Mouse (Mus musculus) midbrain, embryonic 10.5 days (tissue): ENCODE results near the gene Cdc42ep1. TPM values are rescaled to one million over a fixed set of nuclear protein-coding genes. Genes with fewer than 3 reads are reported as not detected.
"Not testable (repeated sequence)": the region's sequence is repeated elsewhere in the genome, so short reads cannot be mapped to it uniquely, and the experiment has no call there.

ENCODE experiments used
- DNase-seq: peaks from one replicate; pipeline ENCODE4 v3.0.0-alpha.2; 2017; ENCODE audit warnings: low spot score
- H3K27ac ChIP-seq: fragments of 300-500 bp; sonication (generic); replicated peaks from 2 replicates; pipeline ENCODE4 v1.5.1; 2016; ENCODE audit warnings: mild to moderate bottlenecking
- H3K27me3 ChIP-seq: fragments of 300-500 bp; sonication (generic); 2 replicates; pipeline ENCODE4 v1.6.1; 2016; ENCODE audit warnings: low read depth, mild to moderate bottlenecking; ENCODE audit not compliant: poor library complexity, severe bottlenecking
- H3K36me3 ChIP-seq: fragments of 300-500 bp; sonication (generic); 2 replicates; pipeline ENCODE4 v1.6.1; 2016; ENCODE audit warnings: mild to moderate bottlenecking, moderate library complexity
- H3K4me1 ChIP-seq: fragments of 300-500 bp; sonication (generic); 2 replicates; pipeline ENCODE4 v1.6.1; 2016
- H3K4me3 ChIP-seq: fragments of 300-500 bp; sonication (generic); 2 replicates; pipeline ENCODE4 v1.5.1; 2016; ENCODE audit warnings: mild to moderate bottlenecking, moderate library complexity
- H3K9me3 ChIP-seq: fragments of 300-500 bp; sonication (generic); replicated peaks from 2 replicates; pipeline ENCODE4 v1.6.1; 2016; ENCODE audit warnings: mild to moderate bottlenecking
- WGBS: fragments of 180-500 bp; shearing (Covaris S2); methylation state at CpG from one replicate; pipeline ENCODE4 v1.1.7; 2016; 5-methylcytosine and 5-hydroxymethylcytosine counted together
- polyA plus RNA-seq: library from polyadenylated mRNA; unstranded; fragments of >200 nt; fragmentation: Nextera tagmentation; extraction: Ambion mirVana; gene quantifications from 2 replicates; pipeline ENCODE4 v1.2.1, GENCODE M21; 2016

The Cdc42ep1 gene
- polyA plus RNA-seq, 1 experiment from 2014 or later = 14.3 TPM

DNA sequence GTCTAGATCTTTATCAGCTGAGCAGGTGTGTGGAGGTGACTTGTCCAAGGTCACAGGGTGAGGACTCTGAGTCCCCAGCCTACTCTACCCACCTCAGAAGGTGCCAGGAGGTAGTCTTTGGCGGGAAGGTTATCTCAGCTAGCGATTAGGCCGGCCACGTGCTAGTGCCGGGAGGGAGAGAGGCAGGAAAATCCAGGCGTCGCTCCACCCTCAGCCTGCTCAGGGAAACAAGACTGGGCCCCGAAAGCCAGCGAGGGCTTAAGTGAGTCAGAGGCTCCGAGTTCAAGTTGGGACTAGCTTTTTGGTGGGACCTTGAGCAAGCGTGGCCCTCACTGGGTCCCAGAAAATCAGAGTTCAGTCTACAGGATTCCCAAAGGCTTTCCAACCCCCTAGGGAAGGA, 2.9 kb downstream of the Cdc42ep1 start:
- Histone ChIP-seq H3K4me1 (peaks cover 71% of the 10 kb centered on the region), H3K27ac (peak overlapping the region; percentile 30; the same call in 1 of the 2 replicates)

DNA sequence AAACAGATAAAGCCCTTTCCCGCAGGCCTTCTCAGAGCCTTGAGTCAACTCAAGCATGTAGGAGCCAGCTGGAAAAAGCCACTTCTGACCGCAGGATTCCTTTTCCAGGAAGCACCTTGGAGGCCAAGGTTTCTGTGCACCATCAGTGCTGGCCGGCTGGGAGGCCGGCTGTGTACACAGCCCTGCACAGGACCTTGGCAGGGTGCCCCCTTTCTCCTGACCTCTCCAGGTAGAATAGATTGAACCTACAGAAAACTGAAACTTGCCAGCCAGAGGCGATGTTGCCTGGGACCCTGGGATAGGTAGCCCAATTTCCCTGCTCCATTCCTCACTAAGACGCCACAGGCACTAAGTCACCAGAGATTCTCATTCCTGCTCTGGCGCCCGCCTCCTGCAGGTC, 3.4 kb downstream of the Cdc42ep1 start:
- Histone ChIP-seq H3K9me3 (no peaks in the 10 kb centered on the region), H3K36me3 (no peaks in the 10 kb centered on the region), H3K27ac (peak overlapping the region; percentile 30; the same call in 1 of the 2 replicates), H3K4me1 (peaks cover 68% of the 10 kb centered on the region), H3K27me3 (peaks cover 70% of the 10 kb centered on the region), H3K4me3 (no peak overlapping the region)
- whole genome bisulfite sequencing = 88% methylated on average over 8 of the region's 8 CpGs
- DNase-seq = no peak

More for the DNA sequence above, 2.9 kb downstream of the Cdc42ep1 start:
- no peak overlapping the region for H3K4me3 ChIP-seq
- no peaks in the 10 kb centered on the region for H3K9me3 ChIP-seq
- no peaks in the 10 kb centered on the region for H3K36me3 ChIP-seq
- 80% methylated on average over 11 of the region's 11 CpGs for WGBS
- no peak for DNase-seq
- peaks cover 72% of the 10 kb centered on the region for H3K27me3 ChIP-seq

DNA sequence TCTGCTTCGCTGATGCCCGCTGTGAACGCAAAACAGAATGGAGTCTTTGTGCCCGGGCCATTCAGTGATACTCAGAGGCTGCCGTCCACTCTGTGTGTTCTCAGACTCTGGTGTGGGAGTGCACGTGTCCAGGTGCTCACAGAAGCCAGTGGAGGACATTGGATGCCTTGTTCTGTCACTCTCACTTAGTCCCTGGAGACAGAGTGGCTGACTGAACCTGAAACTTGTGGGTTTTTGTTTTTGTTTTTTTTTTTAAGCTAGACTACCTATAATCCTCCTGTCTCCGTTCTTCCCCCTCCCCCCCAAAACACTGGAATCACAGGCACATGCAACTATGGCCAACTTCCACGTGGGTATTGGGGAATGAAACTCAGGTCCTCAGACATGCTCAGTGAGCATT, 3.9 kb downstream of the Cdc42ep1 start:
- Histone ChIP-seq H3K27me3 (peaks cover 70% of the 10 kb centered on the region), H3K4me3 (no peak overlapping the region), H3K36me3 (no peaks in the 10 kb centered on the region), H3K4me1 (peaks cover 63% of the 10 kb centered on the region), H3K9me3 (no peaks in the 10 kb centered on the region), H3K27ac (no peak overlapping the region; the same call in 1 of the 2 replicates)
- WGBS = 89% methylated on average over 8 of the region's 8 CpGs
- DNase-seq = no peak

DNA sequence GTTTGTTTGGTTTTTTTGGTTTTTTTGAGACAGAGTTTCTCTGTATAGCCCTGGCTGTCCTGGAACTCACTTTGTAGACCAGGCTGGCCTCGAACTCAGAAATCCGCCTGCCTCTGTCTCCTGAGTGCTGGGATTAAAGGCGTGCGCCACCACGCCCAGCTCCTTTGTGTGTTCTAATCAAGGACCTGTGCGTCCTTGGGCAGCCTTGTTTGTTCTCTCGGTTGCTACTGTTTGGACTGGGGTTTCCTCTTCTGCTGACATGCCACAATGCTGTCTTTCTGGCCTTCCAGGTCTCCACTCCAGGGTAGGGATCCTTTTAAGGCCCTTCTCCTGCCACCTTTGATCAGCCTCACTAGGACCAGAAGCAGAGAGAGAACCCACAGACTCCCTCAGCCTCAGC, 4.4 kb downstream of the Cdc42ep1 start:
- not testable (repeated sequence) for H3K9me3 ChIP-seq, H3K36me3 ChIP-seq, H3K4me3 ChIP-seq, DNase-seq
- WGBS = 78% methylated on average over 7 of the region's 7 CpGs
- H3K27me3 ChIP-seq = peaks cover 66% of the 10 kb centered on the region
- H3K4me1 ChIP-seq = peaks cover 63% of the 10 kb centered on the region
- H3K27ac ChIP-seq = 0 out of 2 replicates have a peak overlapping the region, but pooled peaks have one; percentile 38

DNA sequence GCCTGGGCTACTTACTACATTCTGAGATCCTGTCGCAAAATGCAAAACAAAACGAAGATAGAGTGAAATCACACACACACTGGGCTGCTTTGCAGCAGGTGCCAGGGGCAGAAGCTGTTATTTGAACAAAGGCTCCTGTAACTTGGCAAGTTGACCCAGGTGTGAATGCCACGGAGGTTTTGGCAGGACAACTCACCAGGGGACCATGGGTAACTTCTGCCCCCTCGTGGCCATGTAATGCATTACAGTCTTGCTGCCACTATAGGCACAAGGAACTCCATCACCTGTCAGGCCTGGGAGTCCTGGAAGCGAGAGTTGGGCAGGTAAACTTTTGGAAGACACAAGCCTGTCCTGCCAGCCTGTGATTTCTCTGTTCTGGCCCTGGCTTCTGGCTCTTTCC, 6.0 kb downstream of the Cdc42ep1 start:
- H3K36me3 ChIP-seq = no peaks in the 10 kb centered on the region
- no peaks in the 10 kb centered on the region for H3K9me3 ChIP-seq
- H3K4me3 ChIP-seq = no peak overlapping the region
- peak; percentile 77 for DNase-seq
- H3K4me1 ChIP-seq = peaks cover 49% of the 10 kb centered on the region
- 25% methylated on average over 5 of the region's 5 CpGs for WGBS
- no peak overlapping the region for H3K27ac ChIP-seq
- H3K27me3 ChIP-seq = peaks cover 54% of the 10 kb centered on the region

DNA sequence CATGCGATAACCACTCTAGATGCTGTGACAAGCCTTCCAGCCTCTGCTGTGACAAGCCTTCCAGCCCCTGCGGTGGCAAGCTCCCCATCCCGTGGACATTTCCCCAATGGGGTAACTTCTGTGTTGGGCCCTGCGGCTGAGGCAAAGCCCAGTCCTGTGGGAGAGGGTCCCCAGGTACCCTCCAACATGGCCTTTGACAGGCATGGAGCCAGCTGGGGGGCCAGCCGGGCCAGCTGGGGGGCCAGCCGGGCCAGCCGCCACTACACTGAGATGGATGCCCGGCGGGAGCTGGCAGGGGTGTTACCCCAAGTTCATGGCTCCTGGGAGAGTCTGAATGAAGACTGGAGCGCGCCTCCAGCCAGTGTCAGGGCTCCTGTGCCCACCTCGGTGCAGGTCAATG, 7.1 kb downstream of the Cdc42ep1 start:
- DNase-seq = no peak
- H3K27ac ChIP-seq = 0 out of 2 replicates have a peak overlapping the region, but pooled peaks have one; percentile 2
- H3K27me3 ChIP-seq = peaks cover 44% of the 10 kb centered on the region
- 90% methylated on average over 12 of the region's 12 CpGs for WGBS
- H3K4me3 ChIP-seq = no peak overlapping the region
- H3K36me3 ChIP-seq = no peaks in the 10 kb centered on the region
- no peaks in the 10 kb centered on the region for H3K9me3 ChIP-seq
- H3K4me1 ChIP-seq = peaks cover 41% of the 10 kb centered on the region

DNA sequence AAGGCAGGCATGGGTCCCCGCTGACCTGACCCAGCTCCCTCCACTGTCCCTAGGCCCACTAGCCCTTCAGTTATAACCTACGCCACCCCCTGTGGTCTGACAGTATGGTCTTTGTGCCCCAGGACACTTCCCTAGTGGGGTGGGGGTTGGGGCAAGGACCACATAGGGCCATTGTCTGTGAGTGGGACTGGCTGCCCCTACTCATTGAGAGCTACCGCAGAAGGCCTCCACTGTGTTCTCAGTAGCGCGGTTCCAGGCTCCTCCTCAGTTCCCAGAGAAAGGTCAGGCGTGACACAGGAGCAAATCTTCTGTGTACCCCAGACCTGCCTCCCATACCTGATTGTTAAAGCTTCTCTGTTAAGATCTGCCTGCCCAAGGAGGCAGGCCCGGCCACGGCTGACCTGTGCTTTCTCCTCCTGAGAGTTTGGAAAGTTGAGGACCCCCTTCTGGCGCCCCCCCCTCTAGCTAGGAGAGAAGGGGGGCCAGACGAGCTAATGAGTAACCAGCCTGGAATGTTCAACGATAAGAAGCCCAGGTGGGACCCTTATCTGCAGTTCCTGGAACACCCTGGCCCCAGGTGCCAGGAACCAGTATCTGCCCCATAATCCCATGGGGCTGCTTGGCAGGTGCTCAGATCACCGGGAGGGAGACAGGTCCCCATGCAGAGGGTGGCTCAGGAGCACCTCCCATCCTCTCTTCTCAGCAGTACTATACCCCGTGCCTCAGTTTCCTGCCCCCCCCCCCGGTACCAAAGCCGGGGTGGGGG, 7.8 kb downstream of the Cdc42ep1 start:
- Histone ChIP-seq H3K27ac (no peak overlapping the region), H3K9me3 (no peaks in the 10 kb centered on the region), H3K36me3 (no peaks in the 10 kb centered on the region), H3K27me3 (peaks cover 36% of the 10 kb centered on the region), H3K4me3 (no peak overlapping the region), H3K4me1 (peaks cover 35% of the 10 kb centered on the region)
- WGBS = 79% methylated on average over 15 of the region's 15 CpGs
- no peak for DNase-seq

DNA sequence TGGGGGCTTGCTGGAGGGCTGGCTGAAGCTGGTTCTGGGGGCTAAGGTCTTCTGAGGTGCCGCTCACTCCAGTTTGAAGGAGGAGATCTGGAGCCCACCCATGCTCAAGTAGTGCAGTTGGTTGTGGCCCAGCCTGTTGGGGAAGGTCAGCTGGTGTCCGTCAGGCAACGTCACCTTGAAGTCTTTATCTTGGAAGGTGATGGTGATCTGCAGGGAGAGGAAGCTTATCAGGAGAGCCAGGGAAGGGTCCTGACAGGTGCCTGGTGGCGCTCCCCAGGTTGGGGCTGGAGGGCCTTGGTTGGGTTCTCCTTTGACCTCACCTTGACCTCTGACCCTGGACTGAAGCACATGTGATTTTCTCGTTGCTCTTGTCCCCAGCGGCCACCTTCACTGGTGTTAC, 8.5 kb downstream of the Cdc42ep1 start:
- Histone ChIP-seq H3K4me1 (peaks cover 28% of the 10 kb centered on the region), H3K27me3 (peaks cover 29% of the 10 kb centered on the region), H3K36me3 (no peaks in the 10 kb centered on the region), H3K4me3 (no peak overlapping the region), H3K27ac (no peak overlapping the region), H3K9me3 (no peaks in the 10 kb centered on the region)
- DNase-seq = no peak
- 75% methylated on average over 6 of the region's 6 CpGs for WGBS

DNA sequence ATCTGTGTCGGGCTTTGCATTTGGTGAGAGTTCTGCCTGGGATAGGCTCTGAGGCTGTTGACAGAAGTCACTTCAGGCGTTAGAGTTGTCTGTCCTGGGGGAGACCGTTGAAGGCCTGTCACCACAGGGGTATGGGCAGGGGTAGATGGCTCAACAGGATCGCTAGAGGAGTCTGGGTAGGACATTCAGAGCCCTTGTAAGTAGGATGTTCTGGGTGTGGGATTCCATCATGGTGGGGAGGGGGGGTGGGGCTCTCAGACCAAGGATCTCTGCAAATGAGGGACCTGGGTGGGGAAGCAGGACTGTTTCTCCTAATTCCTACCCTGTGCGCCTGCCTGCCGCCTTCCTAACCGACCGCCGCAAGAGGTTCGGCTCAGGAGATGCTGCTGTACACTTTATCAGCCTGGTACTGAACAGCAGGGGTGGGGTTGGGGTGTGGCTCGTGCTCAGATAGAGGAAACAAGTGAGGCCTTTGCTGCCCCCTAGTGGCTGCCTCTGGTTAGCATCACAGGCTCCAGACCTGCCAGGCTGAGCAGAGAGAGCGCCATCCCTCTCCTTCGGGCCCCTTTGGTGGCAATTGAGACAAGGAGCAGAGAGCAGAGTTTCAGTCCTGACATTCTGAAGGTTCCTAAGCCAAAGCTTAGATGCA, 9.2 kb downstream of the Cdc42ep1 start:
- DNase-seq = peak; percentile 88
- no peaks in the 10 kb centered on the region for H3K36me3 ChIP-seq
- peak overlapping the region; percentile 17; the same call in 1 of the 2 replicates for H3K4me3 ChIP-seq
- no peak overlapping the region for H3K27ac ChIP-seq
- no peaks in the 10 kb centered on the region for H3K9me3 ChIP-seq
- WGBS = 21% methylated on average over 13 of the region's 13 CpGs
- peaks cover 26% of the 10 kb centered on the region for H3K27me3 ChIP-seq
- peaks cover 25% of the 10 kb centered on the region for H3K4me1 ChIP-seq

DNA sequence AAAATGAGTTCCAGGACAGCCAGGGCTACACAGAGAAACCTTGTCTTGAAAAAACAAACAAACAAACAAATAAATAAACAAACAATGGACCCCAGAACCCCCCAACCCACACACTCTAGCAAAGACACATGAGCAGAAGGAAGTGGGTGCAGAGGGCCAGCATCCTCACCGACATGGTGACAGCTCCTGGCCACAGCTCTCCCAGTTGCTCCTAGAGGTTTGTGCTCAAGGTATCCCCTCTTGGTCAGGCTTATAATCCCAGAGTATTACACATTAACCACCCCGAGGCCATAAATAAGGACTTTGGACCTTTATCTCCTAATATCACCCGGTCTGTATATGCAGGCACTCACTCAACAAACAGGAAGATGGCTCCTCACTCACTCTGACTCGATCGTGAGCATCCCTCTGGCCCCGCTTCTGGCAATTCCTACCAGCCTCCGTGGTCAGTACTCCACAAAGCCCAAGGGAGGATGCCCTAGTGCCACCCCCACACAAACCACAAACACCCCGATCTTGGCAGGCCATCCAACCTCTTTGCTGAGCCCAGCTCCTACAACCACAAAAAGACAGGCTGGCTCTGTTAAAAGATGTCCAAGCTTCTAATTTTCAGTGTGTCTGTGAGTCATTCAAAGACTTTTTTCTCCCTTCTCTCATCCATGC, 13.0 kb downstream of the Cdc42ep1 start, which contains the start of gene Lgals2:
Lgals2 (minus strand) TSS at position 227 of the 663 bp plus-strand sequence.
- Histone ChIP-seq H3K4me3 (no peak within 1 kb of the TSS), H3K27me3 (peaks cover 12% of the 10 kb centered on the region), H3K27ac (no peak within 1 kb of the TSS), H3K9me3 (no peaks in the 10 kb centered on the region), H3K36me3 (no peaks in the 10 kb centered on the region), H3K4me1 (peaks cover 17% of the 10 kb centered on the region)
- no peak for DNase-seq
- 84% methylated on average over 8 of the region's 8 CpGs for WGBS

DNA sequence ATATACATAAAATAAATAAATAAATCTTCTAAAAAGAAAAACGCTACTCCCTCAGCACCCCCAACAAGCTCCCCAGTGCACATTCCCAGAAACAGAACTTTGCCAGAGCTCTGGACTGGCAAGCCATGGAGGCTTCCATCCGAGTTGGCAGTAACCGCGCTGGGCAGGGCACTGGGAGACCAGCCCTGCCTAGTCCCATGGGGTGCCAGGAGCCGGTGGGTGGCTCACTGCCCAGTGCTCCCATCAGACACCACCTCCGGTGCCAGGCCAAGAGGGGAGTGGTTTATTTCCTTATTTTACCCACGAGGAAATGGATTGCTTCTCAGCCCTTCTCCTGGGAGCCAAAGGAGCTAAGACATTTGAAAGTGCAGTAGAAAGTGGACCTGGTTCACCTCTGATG, 14.6 kb downstream of the Cdc42ep1 start:
- H3K4me1 ChIP-seq = peaks cover 9% of the 10 kb centered on the region
- no peak overlapping the region for H3K4me3 ChIP-seq
- H3K27me3 ChIP-seq = peaks cover 5% of the 10 kb centered on the region; the same call in 1 of the 2 replicates
- 80% methylated on average over 7 of the region's 7 CpGs for WGBS
- no peaks in the 10 kb centered on the region for H3K36me3 ChIP-seq
- no peak overlapping the region for H3K27ac ChIP-seq
- DNase-seq = no peak
- no peaks in the 10 kb centered on the region for H3K9me3 ChIP-seq

DNA sequence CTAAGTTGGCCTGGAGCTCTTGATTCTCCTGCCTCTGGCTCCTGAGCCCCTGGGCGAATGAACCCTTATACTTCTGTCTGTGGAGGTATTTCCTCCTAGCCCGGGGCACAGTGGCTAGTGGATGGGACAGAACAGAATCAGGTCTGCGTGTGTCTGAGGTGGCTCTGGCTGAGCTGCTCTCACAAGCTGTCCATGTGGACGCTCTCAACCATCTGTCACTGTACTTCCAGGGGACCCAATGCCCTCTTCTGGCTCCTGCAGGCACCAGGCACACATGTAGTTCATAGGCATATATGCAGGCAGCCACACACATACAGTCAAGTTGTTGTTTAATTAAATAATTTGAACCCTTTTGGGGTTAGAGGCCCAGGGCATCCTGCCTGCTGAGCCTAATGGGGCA, 16.9 kb downstream of the Cdc42ep1 start:
- WGBS = 90% methylated on average over 4 of the region's 4 CpGs
- H3K27ac ChIP-seq = no peak overlapping the region

More for the DNA sequence above, 16.9 kb downstream of the Cdc42ep1 start:
- no peaks in the 10 kb centered on the region for H3K9me3 ChIP-seq
- H3K36me3 ChIP-seq = no peaks in the 10 kb centered on the region
- H3K27me3 ChIP-seq = no peaks in the 10 kb centered on the region
- peaks cover 15% of the 10 kb centered on the region for H3K4me1 ChIP-seq
- DNase-seq = no peak
- no peak overlapping the region for H3K4me3 ChIP-seq
